Mouse (Mus musculus) heart, embryonic 13.5 days (tissue): Measurements from ENCODE around the gene Mtmr12. TPM values are rescaled to one million over a fixed set of nuclear protein-coding genes. Genes with fewer than 3 reads are reported as not detected.
"Not testable (repeated sequence)": the region's sequence is repeated elsewhere in the genome, so short reads cannot be mapped to it uniquely, and the experiment has no call there.

Source experiments
- ATAC-seq: fragments of 200-750 bp; cut with Nextera tagmentation; 2 replicates; pipeline ENCODE4 v1.8.0; 2017; ENCODE audit warnings: moderate TSS enrichment; ENCODE audit not compliant: insufficient number of reproducible peaks, low FRiP score, low TSS enrichment; ENCODE audit errors: extremely low read depth
- H3K27ac ChIP-seq: fragments of 300-500 bp; sonication (generic); replicated peaks from 2 replicates; pipeline ENCODE4 v1.5.1; 2015; ENCODE audit warnings: moderate library complexity, mild to moderate bottlenecking, inconsistent platforms
- H3K27me3 ChIP-seq: fragments of 300-500 bp; sonication (generic); replicated peaks from 2 replicates; pipeline ENCODE4 v1.6.1; 2015; ENCODE audit warnings: mild to moderate bottlenecking, inconsistent platforms
- H3K36me3 ChIP-seq: fragments of 300-500 bp; sonication (generic); 2 replicates; pipeline ENCODE4 v1.6.1; 2015; ENCODE audit warnings: mild to moderate bottlenecking, inconsistent platforms
- H3K4me1 ChIP-seq: fragments of 300-500 bp; sonication (generic); 2 replicates; pipeline ENCODE4 v1.6.1; 2015; ENCODE audit warnings: inconsistent platforms
- H3K4me2 ChIP-seq: fragments of 300-500 bp; sonication (generic); 2 replicates; pipeline ENCODE4 v1.6.1; 2015; ENCODE audit warnings: inconsistent platforms, mild to moderate bottlenecking, moderate library complexity
- H3K4me3 ChIP-seq: fragments of 300-500 bp; sonication (generic); 2 replicates; pipeline ENCODE4 v1.5.1; 2015; ENCODE audit warnings: moderate library complexity, mild to moderate bottlenecking, inconsistent platforms
- H3K9ac ChIP-seq: fragments of 300-500 bp; sonication (generic); 2 replicates; pipeline ENCODE4 v1.6.1; 2015; ENCODE audit warnings: inconsistent platforms, mild to moderate bottlenecking, moderate library complexity
- H3K9me3 ChIP-seq: fragments of 300-500 bp; sonication (generic); 2 replicates; pipeline ENCODE4 v1.6.1; 2016; ENCODE audit warnings: inconsistent platforms
- WGBS: fragments of 180-500 bp; shearing (Covaris S2); methylation state at CpG from one replicate; pipeline ENCODE4 v1.1.7; 2015; ENCODE audit warnings: mixed read lengths; 5-methylcytosine and 5-hydroxymethylcytosine counted together
- polyA plus RNA-seq: library from polyadenylated mRNA; unstranded; fragments of >200 nt; fragmentation: Nextera tagmentation; extraction: Ambion mirVana; gene quantifications from 2 replicates; pipeline ENCODE4 v1.2.1, GENCODE M21; 2015

Mtmr12 gene
- polyA plus RNA-seq, 1 experiment from 2014 or later = 12.0 TPM

GRCm38 (mm10) chr15:12215415-12215718 lies 10.5 kb downstream of the Mtmr12 start:
- H3K4me3 ChIP-seq = no peak overlapping the region
- H3K27me3 ChIP-seq = no peaks in the 10 kb centered on the region
- 0 out of 2 replicates have a peak overlapping the region, but pooled peaks have one; percentile 24 for H3K9ac ChIP-seq
- no peak overlapping the region for H3K4me2 ChIP-seq
- H3K4me1 ChIP-seq = peaks cover 76% of the 10 kb centered on the region
- no peaks in the 10 kb centered on the region for H3K9me3 ChIP-seq
- ATAC-seq = no peak
- peak overlapping the region; percentile 20; the same call in 1 of the 2 replicates for H3K27ac ChIP-seq
- H3K36me3 ChIP-seq = 0 out of 2 replicates have a peak, but pooled peaks cover 3% of the 10 kb centered on the region
- WGBS = 85% methylated on average over 5 of the region's 5 CpGs

- Histone ChIP-seq H3K27ac (no peak overlapping the region), H3K4me1 (peaks cover 82% of the 10 kb centered on the region), H3K4me3 (no peak overlapping the region), H3K9me3 (no peaks in the 10 kb centered on the region), H3K27me3 (no peaks in the 10 kb centered on the region), H3K4me2 (no peak overlapping the region), H3K9ac (no peak overlapping the region), H3K36me3 (0 out of 2 replicates have a peak, but pooled peaks cover 3% of the 10 kb centered on the region)
- ATAC-seq = no peak
- 93% methylated on average over 8 of the region's 8 CpGs for WGBS
These were observed 11.3 kb downstream of the Mtmr12 start for GRCm38 (mm10) chr15:12216119-12216518.

GRCm38 (mm10) chr15:12216798-12217197 lies 12.0 kb downstream of the Mtmr12 start:
- Histone ChIP-seq H3K36me3 (no peaks in the 10 kb centered on the region), H3K27me3 (no peaks in the 10 kb centered on the region), H3K9ac (no peak overlapping the region), H3K4me1 (peaks cover 81% of the 10 kb centered on the region), H3K27ac (no peak overlapping the region), H3K4me2 (no peak overlapping the region), H3K9me3 (no peaks in the 10 kb centered on the region), H3K4me3 (no peak overlapping the region)
- WGBS = 66% methylated on average over 13 of the region's 13 CpGs
- ATAC-seq = no peak

DNA sequence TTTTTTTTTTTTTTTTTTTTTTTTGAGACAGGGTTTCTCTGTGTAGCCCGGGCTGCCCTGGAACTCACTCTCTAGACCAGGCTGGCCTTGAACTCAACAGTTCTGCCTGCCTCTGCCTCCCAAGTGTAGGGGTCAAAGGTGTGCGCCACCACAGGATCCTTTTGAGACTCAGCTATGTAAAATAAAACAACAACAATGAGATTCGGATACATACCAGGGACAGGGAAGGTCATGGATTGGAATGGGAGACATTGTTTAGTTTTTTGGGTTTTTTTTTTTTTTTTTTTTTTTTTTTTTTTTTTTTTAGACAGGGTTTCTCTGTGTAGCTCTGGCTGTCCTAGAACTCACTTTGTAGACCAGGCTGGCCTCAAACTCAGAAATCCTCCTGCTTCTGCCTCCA lies 12.5 kb downstream of the Mtmr12 start:
- not testable (repeated sequence) for H3K9me3 ChIP-seq, H3K9ac ChIP-seq, H3K4me2 ChIP-seq, H3K36me3 ChIP-seq, H3K27ac ChIP-seq, H3K4me3 ChIP-seq, H3K27me3 ChIP-seq, ATAC-seq
- H3K4me1 ChIP-seq = peaks cover 83% of the 10 kb centered on the region
- 90% methylated on average over 3 of the region's 3 CpGs for WGBS

DNA sequence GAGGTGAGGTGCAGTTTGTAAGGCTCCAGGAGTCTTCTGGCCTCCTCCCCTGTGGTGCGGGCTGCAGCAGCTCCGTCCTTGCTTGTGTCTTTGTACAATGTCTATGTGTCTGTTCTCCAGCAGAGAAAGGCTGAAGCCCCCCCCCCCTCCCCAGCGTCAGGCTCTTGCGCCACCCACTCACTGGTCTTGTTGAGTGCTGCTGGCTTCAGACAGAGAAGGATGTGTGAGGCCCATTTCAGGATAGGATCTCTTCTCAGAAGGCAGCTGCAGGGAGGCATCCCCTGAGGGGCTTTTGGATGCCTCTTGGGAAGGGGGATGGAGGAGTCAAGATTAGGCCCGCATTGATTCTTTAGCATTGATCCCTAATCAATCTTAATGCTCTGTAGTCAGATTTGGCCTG lies 13.0 kb downstream of the Mtmr12 start:
- H3K4me1 ChIP-seq = peaks cover 88% of the 10 kb centered on the region
- H3K9me3 ChIP-seq = no peaks in the 10 kb centered on the region
- H3K27ac ChIP-seq = 0 out of 2 replicates have a peak overlapping the region, but pooled peaks have one; percentile 25
- no peaks in the 10 kb centered on the region for H3K36me3 ChIP-seq
- H3K4me3 ChIP-seq = no peak overlapping the region
- ATAC-seq = no peak
- H3K9ac ChIP-seq = no peak overlapping the region
- H3K27me3 ChIP-seq = no peaks in the 10 kb centered on the region
- H3K4me2 ChIP-seq = no peak overlapping the region
- 51% methylated on average over 5 of the region's 5 CpGs for WGBS

GRCm38 (mm10) chr15:12218583-12219382 lies 14.0 kb downstream of the Mtmr12 start:
- no peaks in the 10 kb centered on the region for H3K9me3 ChIP-seq
- H3K9ac ChIP-seq = no peak overlapping the region
- 85% methylated on average over 11 of the region's 11 CpGs for WGBS
- no peaks in the 10 kb centered on the region for H3K27me3 ChIP-seq
- H3K4me2 ChIP-seq = no peak overlapping the region
- no peak for ATAC-seq
- H3K36me3 ChIP-seq = no peaks in the 10 kb centered on the region
- H3K27ac ChIP-seq = no peak overlapping the region
- peaks cover 91% of the 10 kb centered on the region for H3K4me1 ChIP-seq
- H3K4me3 ChIP-seq = no peak overlapping the region

DNA sequence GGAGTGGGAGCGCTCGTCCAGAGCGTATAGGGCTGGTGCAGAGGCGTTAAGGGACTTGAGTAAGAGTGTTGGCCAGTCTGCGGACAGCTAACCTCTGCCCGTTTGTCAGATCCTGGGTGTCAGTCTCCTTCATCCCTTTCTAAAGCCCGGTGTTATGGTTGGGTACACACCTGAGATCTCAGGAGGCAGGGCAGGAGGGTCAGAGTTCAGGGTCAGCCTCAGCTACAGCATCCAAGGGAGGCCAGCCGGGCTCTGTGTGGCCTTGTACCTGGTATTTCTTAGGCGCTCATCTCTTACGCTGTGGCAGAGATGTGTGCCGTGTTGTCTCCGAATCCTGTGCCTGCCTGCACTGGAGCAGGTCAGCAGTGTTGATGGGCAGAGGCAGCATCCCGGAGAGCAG lies 16.3 kb downstream of the Mtmr12 start:
- no peak overlapping the region for H3K4me2 ChIP-seq
- WGBS = 80% methylated on average over 13 of the region's 13 CpGs
- H3K27me3 ChIP-seq = no peaks in the 10 kb centered on the region
- H3K4me3 ChIP-seq = no peak overlapping the region
- no peaks in the 10 kb centered on the region for H3K9me3 ChIP-seq
- H3K9ac ChIP-seq = no peak overlapping the region
- H3K36me3 ChIP-seq = no peaks in the 10 kb centered on the region
- H3K27ac ChIP-seq = no peak overlapping the region
- peaks cover 86% of the 10 kb centered on the region for H3K4me1 ChIP-seq
- no peak for ATAC-seq

- H3K27ac ChIP-seq = peak overlapping the region; percentile 32; the same call in 1 of the 2 replicates
These were observed 17.9 kb downstream of the Mtmr12 start for GRCm38 (mm10) chr15:12222564-12223302.

DNA sequence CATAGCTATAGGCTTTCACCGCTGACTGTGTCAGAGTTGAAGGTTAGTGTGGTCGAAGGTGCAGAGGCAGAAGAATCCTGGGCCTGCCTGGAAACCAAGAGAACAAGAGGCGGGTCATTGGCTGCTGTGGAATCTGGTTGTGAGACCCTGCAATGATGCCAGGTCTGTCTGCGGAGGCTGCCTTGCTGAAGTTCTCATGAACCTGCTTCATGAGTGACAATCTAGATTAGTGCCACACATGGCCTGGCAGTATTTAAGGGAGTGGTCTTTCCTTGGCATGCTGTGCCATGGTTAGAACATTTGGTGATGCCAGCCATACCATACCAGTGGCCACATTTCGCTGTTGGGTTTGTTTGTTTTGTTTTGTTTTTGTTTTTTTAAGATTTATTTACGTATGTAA lies 18.6 kb downstream of the Mtmr12 start:
- Histone ChIP-seq H3K4me1 (peaks cover 89% of the 10 kb centered on the region), H3K36me3 (no peaks in the 10 kb centered on the region), H3K4me3 (no peak overlapping the region), H3K9me3 (no peaks in the 10 kb centered on the region), H3K27ac (no peak overlapping the region), H3K4me2 (no peak overlapping the region), H3K9ac (no peak overlapping the region), H3K27me3 (no peaks in the 10 kb centered on the region)
- WGBS = 75% methylated on average over 6 of the region's 6 CpGs
- ATAC-seq = no peak

More at GRCm38 (mm10) chr15:12222564-12223302, 17.9 kb downstream of the Mtmr12 start:
- H3K36me3 ChIP-seq = no peaks in the 10 kb centered on the region
- no peak overlapping the region for H3K9ac ChIP-seq
- ATAC-seq = no peak
- WGBS = 55% methylated on average over 8 of the region's 8 CpGs
- peaks cover 88% of the 10 kb centered on the region for H3K4me1 ChIP-seq
- no peak overlapping the region for H3K4me3 ChIP-seq
- H3K9me3 ChIP-seq = no peaks in the 10 kb centered on the region
- H3K27me3 ChIP-seq = no peaks in the 10 kb centered on the region
- no peak overlapping the region for H3K4me2 ChIP-seq

DNA sequence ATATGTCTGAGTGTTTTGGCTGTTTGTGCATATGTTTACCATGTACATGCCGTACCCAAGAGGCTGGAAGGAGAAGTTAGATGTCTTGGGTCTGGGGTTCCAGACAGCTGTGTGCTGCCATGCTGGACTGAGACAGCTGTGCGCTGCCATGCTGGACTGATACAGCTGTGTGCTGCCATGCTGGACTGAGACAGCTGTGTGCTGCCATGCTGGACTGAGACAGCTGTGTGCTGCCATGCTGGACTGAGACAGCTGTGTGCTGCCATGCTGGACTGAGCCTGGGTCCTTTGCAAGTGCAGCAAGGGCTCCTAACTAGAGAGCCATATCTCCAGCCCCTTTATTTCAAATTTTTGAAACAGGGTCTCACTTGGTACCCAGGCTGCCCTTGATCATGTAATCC lies 19.4 kb downstream of the Mtmr12 start:
- Histone ChIP-seq H3K9ac (no peak overlapping the region), H3K27me3 (no peaks in the 10 kb centered on the region), H3K4me1 (peaks cover 89% of the 10 kb centered on the region), H3K4me3 (no peak overlapping the region), H3K36me3 (no peaks in the 10 kb centered on the region), H3K9me3 (no peaks in the 10 kb centered on the region), H3K4me2 (no peak overlapping the region), H3K27ac (no peak overlapping the region)
- WGBS = 91% methylated on average over 2 of the region's 2 CpGs
- no peak for ATAC-seq

DNA sequence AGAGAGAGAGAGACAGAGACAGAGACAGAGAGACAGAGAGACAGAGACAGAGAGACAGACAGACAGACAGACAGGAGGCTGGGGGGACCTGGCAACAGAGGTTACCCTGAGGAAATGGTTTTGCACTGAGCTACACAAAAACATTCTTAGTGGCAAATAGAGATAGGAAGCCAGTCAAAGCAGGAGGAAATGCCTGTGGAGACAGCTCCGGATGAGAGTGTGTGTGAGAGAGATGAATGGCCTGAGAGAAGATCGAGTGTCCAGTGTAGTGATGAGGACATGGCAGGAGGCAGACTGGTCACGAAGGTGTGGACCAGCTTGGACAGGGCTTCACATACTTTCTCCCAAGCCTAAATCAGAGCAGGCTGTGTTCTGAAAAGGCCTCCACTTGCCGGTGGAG lies 20.2 kb downstream of the Mtmr12 start:
- no peaks in the 10 kb centered on the region for H3K9me3 ChIP-seq
- ATAC-seq = no peak
- 43% methylated on average over 4 of the region's 4 CpGs for WGBS
- no peak overlapping the region for H3K4me3 ChIP-seq
- H3K9ac ChIP-seq = no peak overlapping the region
- H3K4me2 ChIP-seq = no peak overlapping the region
- H3K36me3 ChIP-seq = no peaks in the 10 kb centered on the region
- peak overlapping the region; percentile 45 for H3K27ac ChIP-seq
- peaks cover 88% of the 10 kb centered on the region for H3K4me1 ChIP-seq
- H3K27me3 ChIP-seq = no peaks in the 10 kb centered on the region
